Mouse (Mus musculus) embryo, embryonic 11.5 days (tissue): Measurements from ENCODE around the gene Gmds.
A peak's percentile ranks its signal among the peaks of the same experiment; 100 is the strongest.

Experiments used
- DNase-seq: peaks from one replicate; pipeline ENCODE4 v3.0.0-alpha.2; 2012; ENCODE audit warnings: low read depth, low spot score

The Gmds gene

DNA sequence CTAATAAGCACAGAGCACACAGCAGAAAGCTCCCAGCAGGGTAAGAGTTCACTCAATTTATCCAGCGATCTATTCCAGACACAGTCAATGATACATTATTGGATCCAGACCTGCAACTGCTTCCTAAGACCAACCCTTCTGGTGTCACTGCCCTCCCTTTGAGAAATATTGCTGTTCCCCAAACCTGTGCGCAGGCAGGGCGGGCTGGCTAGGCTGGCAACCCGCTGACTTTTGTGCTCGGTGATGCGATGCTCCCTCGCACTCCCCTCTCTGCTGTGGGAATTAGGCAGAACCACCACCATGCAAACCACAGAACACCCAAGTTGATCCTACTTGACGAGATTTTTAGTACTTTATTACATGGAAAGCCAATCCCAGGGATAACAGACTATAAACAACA lies 304.4 kb downstream of the Gmds start:
- no peak for DNase-seq

DNA sequence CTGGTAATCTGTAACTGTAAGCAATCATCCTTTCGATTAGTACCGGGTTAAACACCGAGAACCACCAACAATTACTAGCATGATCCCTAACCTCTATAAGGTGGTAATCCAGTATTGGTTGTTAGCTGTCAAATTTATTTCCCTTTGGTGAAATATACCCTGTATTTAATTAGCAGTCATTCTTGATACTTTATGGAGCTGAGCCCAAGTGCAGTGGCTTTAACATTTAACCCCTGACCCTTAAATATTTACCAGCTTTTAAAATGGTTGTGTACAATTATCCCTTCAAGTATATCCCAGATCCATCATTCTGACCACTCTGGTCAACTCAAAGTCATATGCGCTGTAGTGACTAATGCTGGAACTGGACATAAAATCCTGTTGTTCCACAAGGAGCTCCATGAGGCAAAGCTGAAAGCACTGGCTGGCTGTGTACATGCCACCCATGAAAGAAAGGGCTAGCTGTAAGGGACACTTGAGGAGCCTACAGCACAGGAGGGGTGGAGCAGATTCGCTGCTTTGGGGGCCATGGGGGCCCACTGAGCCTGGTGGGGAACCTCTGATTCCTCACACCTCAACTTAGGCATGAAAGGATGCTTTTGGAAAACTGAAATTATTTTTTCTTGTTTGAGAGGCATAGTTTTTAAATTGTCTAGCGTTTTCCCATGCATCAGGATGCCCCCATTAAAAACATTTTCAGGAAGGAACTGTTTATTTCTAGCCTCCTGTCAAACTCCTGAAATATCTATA lies 312.1 kb downstream of the Gmds start:
- no peak for DNase-seq

DNA sequence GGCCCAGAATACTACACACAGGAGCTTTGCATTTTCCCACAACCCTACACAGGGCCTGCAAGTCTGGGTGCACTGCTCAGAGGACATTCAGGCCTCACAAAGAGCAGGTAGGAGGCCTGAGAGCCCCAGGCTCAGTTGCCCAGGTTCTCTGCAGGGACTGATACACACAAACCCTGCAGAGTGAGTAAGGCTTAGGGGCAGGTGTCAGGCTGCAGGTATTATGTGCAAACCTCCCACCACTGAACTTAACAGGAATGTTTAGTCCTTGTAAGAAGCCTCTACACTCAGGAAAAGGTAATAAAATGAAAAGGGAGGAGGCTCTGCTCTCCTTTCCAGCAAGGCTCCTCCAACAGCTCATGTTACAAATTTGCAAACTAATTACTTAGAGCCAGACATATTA lies 313.7 kb downstream of the Gmds start:
- no peak for DNase-seq

DNA sequence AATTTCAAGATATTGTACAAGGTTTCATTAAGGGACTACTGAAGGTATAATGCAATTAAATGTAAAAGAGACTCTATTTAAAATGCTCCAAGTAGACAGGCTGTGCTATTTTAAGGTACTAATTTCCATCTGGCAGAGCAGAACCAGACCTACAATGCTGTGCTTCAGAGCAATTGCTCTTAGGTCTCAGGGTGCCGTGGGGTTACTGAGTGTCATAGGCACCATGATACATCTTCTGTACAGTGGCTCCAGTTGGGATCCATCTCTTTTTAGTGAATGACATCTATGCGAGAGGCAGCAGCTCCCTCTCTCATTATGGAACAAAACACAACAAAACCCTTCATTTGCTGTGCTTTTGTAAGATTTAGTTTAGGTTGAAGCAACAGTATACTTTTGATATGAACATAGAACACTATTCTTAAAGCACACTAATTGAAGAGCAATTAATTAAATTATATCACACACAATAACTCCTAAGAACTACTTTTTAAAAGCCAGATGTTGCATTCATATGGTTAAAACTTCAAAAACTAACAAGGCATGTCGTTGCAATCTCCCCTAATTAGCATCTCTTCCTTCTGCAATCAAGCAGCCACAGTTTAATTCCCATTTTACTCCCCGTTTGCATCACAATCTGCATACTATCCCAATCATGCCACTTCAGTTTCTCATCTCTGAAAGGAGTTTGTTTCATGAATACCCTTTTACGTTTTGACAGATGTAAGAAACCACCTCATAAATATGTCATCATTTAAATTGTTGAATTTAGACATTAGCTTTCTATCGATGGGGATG lies 317.9 kb downstream of the Gmds start:
- no peak for DNase-seq

DNA sequence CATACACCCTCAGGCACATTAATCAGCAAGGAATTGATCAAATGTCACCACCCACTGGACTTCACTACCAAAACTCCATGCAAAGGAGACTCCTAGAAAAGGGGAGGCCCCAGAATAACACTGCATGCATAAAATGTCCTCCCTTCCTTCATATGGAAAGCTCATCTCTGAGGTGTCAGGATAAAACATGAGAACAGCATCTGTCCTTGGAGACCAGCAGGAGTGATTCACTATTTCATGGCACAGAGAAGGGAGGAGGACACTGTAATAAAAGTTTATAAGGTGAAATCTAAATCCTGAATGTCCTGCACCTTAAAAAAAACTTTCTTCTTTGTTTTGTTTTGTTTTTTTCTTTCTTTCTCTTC lies 319.3 kb downstream of the Gmds start:
- DNase-seq, result no peak

DNA sequence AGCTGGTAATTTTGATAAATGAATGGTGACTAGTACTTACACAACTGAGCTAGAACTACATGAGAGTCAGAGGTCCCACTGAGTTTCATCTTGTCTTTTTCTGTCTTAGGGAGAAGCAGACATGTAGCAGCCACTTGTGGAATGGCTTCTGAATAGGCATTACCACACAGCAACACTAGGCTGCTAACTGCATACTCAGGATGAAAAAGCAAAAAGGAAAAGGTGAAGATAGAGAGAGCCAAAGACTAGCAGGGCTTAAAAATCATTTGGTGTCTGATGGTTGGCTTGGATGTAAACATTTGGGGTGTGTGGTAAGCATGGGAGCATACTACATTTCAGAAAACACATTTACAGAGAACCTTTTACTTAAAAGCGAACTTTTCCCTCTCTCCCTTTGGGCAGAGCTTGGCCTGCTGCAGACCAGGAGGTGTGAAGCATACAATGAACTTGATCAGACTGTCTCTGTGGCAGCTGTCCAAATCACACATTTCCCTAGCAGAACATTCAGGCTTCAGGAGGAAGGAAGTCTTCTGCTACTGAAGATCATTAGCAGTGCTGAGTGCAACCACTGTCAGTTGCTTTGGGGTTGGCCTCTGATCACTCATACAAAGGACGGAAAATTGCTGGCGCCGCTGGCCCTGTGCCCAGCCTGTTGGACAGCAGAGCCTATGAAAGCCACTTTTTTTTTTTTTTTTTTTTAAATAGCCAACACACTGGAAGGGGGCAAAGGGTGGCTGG lies 319.9 kb downstream of the Gmds start:
- no peak for DNase-seq

DNA sequence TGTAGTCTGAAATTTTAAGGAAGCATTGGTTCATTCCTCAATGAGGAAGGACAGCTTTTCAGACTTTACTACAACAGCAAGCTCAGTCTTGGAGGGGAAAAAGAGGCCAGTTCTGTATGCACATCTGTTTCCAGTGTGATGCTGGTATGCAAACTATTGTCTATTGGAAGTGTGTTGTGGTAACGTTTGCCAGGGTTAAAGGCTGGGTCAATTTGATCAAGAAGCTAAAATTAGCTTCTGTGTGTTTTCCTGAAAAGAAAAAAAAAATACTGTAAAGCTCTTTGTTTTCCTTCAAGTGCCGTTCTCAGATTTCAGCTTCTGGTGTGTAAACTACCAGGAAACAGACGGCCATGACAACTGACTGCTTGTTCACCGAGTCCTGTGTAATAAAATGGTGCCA lies 329.7 kb downstream of the Gmds start:
- no peak for DNase-seq

DNA sequence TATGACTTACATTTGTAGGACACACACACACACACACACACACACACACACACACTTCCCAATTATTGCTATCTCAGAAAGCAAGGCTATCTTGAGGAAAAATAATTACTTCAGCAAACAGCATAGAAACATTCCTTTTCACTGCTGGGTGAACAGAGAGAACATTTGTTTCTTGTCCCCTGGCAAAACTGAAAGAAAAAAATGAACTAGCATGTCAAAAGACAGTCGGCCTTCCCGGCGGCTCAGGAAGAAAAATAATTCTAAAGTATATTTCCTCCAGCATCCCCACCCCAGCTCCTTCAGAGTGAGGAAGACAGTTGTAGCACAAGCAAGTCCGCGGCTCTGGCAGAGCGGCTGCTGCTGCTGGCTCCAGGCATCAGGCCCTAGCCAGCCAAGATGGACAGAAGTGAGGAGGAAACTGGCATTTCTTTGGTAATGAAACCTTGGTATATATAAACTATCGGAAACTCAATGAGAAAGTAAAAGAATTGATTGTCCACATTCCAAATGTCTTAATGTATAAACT lies 330.4 kb downstream of the Gmds start:
- no peak for DNase-seq

DNA sequence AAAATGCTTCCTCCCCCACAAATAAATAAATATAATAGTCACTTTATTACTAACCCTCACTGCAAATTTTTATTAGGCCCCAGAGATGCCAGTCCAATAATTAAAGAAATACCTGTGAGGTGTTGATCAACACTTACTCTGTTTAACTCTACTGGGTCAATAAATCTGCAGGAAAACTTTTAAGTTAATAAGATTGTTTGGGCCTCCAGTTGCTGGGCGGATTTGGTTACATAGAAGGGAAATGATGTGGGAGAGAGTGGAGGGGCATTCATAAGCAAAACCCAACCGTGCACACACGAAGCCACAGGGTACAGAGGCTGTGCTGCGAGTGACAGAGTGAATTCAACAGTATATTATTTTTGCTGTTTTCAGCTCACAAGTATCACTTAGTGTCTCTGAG lies 345.1 kb downstream of the Gmds start:
- DNase-seq, result no peak

DNA sequence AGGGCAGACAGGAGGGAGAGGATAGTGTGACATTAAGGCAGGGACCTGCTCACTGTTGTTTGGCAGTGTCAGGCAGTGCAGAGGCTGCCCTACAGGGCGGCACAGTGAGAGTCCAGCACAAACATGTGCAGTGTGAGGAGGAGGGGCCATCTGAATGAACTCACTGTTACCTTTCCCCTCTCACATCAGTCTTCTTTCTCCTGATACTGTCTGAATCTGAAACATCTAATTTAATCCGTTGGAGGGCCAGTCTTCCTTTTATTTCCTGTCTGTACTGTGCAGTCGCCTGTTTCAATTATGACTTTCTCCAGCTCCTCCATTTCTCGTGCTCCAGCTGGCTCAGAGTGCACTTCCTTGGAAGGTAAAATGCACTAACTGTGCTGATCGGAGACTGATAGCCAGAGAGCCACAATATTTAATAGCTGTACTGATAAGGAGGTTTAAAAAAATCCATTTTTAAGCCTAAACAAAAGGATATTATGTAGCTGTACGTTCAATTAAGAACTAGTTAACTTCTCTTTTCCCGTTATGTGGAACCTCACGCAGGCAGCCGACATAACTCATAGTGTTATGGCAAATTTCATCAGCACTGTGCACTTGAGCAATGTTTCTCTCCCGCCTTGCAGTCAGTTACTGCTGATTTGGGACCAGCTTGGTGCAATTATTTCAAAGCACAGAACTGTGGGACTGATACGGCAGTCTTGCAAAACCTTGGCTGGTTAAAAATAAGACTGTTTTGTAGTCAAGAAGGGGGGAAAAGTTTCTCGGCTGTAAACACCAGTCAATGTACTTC lies 345.9 kb downstream of the Gmds start:
- no peak for DNase-seq

DNA sequence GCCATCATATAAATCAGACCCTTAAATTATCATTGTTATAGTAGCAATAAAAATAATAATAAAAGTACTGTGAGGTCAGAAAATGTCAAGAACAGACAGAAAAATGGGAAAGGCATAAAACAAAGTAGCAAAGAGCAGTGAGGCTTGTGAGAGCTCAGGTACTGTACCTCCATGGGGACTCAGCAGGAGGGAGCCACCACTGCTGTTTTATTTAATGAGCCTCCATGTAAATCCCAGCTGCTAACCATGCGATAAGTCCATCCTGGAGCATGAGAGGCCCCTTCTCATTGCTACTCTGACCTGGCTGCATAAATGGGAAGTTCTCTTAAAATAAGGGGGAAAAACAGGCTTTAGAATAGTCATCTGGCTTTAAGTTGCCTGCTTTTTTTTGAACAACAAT lies 357.3 kb downstream of the Gmds start:
- no peak for DNase-seq

DNA sequence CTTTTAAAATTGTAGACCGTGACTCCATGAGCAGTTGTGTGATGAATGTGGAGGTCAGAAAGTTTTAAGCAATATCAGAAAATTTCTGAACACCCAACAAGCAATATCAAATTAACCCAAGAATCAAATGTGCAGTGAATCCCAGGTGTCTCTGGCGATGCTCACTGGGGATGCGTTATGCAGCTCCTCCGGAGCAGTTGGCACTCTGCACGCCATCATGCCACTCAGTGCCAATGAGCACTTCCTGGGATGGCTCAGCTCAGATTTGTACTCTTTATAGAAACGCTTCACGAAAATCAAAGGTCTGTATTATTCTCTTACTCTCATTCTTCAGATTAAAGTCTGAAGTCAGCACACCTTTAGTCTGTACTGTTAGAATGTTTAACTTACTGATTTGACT lies 360.4 kb downstream of the Gmds start:
- DNase-seq, result no peak

DNA sequence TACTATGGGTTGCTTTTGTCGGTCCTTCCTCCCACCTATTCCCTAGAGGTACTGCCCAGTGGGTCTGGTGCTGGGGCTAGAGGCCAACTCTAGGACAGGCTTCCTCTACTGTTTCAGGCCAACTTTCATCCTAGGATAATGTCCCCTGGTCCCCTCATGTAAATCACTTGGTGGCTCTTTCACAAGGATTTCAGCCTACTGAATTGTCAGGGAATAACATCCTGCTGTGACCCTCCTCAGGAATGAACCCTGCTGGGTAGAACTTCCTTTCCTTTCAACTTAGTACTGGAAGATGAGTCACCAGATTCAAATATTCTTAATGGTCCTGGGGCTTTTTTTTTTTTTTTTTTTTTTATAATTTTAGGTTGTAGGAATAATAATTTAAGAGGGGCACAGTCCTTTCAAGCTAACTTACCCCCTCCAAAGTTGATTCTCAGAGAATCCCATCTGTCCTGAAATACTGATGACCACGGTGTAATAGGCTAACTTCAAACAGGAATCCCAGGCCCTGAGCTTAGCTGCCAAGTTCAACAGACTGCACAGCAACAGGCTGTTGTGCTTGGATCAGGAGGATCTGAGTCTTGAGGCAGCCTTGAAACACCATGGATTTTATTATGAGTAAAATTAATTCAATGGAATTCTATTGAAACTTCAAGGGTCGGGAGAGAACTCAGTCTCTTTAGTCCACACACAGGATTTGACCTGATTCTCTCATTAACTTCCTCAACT lies 363.6 kb downstream of the Gmds start:
- DNase-seq, result no peak

DNA sequence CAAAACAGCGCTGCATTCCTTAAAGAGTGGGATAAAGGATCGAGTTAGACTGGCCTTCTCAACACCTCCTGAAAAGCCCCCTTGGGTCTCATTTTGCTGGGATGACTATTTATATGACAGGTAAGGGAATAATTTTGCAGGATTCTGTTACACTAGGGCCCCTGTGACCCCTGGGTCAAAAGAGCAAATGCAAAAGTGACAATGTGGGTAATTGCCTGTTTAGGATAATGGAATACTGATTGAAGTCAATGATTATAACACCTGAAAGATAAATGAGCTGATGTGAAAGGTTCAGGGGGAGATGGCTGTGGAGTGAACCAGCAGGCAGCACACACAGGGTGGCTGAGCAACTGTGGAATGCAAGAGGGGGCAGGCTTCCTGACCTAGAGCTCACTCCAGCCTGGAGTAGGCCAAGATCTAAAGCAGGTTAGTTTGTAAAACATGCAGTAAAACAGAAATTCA lies 367.5 kb downstream of the Gmds start:
- DNase-seq, result peak; percentile 53

DNA sequence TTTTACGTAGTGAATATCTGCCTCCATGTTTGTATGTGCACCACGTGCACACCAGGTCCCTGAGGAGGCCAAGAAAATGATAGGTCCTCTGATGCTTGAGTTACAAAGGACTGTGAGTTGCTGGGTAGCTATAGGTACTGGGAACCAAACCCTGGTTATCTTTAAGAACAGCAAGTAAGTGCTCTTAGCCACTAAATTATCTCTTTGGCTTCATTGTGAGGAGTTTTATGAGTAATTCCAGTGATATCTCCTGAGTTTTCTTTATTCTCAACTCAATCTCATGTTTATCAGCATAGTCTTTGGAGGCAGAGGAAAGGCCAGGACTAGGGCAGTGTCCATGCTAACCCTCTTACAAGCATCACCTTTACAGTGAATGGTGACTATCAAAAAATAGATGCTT lies 370.3 kb downstream of the Gmds start:
- no peak for DNase-seq

DNA sequence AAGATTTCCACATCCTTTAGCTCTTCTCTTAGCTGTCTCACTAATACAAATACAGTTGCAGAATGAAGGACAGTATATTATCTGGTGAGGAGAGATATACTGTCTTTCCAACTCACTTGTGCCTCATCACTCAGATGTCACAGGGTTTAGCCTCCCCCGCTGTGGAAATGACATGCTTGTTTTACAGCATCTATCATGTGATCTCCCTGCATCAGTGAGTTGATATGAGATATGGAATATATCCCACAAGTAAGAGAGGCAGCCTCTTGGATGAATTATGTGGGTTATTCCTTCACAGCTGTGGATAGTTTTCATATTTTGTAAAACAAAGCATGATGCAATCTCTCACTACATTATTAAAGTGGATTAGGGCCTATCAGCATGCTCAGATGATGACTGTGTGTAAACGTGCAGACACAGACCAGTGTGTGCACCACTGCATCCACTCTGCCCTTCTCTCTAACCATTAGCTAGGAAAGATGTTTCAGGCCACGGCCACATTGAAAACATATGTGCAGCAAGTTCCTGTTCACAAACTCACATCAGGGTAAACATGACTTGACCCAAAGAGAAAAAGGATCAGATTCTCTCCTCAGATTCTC lies 371.5 kb downstream of the Gmds start:
- DNase-seq, result no peak

DNA sequence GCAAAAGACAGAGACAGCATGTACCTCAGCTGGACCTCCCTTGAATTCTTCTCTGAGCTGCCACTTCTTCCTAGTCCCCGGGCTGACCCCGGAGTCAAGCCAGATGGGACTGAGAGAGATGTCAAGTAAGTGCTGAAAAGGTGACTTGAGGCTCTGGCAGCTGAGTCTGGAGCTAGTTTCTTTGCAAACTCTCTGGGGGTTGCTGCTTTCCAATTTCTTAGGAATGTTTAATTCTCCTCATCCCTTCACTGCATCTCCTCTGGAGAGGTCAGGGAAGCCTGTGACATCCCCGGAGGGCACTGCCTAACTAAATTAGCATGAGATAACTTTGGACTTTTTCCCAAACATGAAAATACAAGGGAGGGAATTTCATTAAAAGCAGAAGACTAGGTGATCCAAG lies 378.0 kb downstream of the Gmds start:
- no peak for DNase-seq

DNA sequence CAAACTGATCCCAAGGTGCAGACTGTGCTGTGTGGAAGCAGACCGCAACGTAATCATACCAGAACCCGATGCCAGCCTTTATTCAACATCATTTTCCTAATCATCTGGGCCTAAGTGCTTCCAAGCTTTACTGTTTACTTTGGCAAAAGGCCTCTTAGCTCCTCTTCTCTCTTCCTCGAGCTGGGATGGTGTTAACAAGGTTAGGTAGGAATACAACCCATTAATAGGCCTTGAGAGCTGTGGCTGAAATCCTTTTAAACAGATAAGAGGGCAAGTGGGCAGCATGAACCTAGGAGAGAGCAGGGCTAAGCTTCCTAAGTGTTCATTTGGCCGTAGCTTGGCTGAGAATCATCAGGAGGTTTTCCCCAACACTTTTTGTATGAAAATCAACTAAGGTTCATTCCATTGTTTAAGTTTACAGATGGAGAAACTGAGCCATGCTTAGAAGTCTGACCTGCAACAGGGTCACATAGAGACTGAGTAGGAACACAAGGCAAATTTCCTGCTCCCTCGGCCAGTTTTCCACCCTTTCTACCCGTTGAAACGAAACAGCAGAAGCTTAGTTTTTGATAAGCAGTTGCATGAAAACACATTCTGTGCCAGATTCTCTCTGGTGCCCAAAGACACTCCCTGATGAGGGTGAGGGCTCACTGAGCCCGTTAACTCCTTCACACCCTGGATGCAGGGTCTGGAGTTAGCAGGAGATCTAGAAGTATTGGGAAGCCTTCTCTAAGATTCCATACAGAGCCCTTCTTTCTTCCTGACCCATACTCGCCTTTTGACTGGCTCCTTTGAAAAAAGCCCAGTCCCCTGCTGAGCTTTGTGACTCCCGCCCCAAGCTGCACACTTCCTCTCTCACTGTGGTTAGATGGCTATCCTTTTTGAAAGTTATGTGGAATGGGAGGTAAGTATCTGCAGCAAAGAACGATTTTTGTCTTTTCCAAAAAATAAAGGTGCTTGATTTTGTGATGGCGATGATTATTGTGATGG lies 379.9 kb downstream of the Gmds start:
- no peak for DNase-seq

DNA sequence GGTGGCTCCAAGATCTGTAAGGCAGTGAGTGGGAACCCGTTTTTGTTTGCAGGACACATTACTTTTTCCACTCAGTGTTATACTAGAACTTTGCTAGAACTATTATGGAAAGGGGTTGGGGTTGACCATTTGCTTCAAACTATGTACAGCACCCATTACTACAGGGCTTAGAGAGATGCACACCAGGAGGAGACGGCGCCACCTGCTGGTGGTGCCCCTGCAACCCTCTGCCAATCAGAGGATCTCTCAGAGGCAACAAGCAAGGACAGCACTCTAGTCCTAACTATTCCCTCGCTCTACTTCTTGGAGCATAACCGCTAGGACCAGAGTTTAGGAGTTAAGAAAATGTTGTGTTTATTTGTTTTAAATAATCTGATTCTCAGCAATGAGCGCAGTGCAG lies 382.0 kb downstream of the Gmds start:
- DNase-seq, result no peak
